Comparison of ENCODE assay signal across 22 mouse cellular contexts in genomic region chr5:16181041-16181440, GRCm38 (mm10).
DNase-seq lines count a peak whose midpoint lies in the region; TF ChIP-seq lines count a peak whose summit lies in the region.
"Had no signal": no experiment of that assay in that cellular context is flagged by ENCODE, and none has a peak within 500 bp of the region (broad histone marks: within the 10 kb centered on the region; RNA-seq: fewer than 3 reads in every experiment).

No protein-coding gene starts in this region.

- TF ChIP-seq POLR2A in kidney, adult 2 months (IDR thresholded peaks at IDR 0.05; ENCODE audit: low read depth, low read length): no peak

- H3K9me3 ChIP-seq in ES-E14 (ENCODE audit: control insufficient read depth, insufficient read depth, low read depth, low read length): no peaks in the 10 kb centered on the region
- H3K9me3 ChIP-seq: embryonic facial prominence, embryonic 15.5 days; forebrain, embryonic 10.5 days; heart, embryonic 15.5 days; hindbrain, embryonic 10.5 days; hindbrain, embryonic 15.5 days had no signal

- H3K27me3 ChIP-seq in kidney, adult 2 months (replicated peaks; ENCODE audit: control insufficient read depth, insufficient read depth, low read length): no peaks in the 10 kb centered on the region
- H3K27me3 ChIP-seq: embryonic facial prominence, embryonic 15.5 days; heart, embryonic 15.5 days; hindbrain, embryonic 15.5 days; Patski had no signal

- no peak overlapping the region for H3K9ac ChIP-seq in ES-E14 (ENCODE audit: insufficient read depth, low read depth, low read length, poor library complexity, severe bottlenecking)
- H3K9ac ChIP-seq: embryonic facial prominence, embryonic 15.5 days; heart, embryonic 15.5 days; hindbrain, embryonic 15.5 days had no signal

- no peaks in the 10 kb centered on the region for H3K36me3 ChIP-seq in ES-E14 (ENCODE audit: control insufficient read depth, insufficient read depth, low read length, poor library complexity, severe bottlenecking)
- no peaks in the 10 kb centered on the region for H3K36me3 ChIP-seq in kidney, adult 2 months (ENCODE audit: control insufficient read depth, insufficient read depth, low read length)
- H3K36me3 ChIP-seq: embryonic facial prominence, embryonic 15.5 days; forebrain, embryonic 10.5 days; heart, embryonic 15.5 days; hindbrain, embryonic 10.5 days; hindbrain, embryonic 15.5 days had no signal

- peak; percentile 80 for DNase-seq in heart, adult 11 months
- DNase-seq in heart, postnatal 10 days: no peak
- DNase-seq in ES-E14 (ENCODE audit: low read depth, low spot score): peak; percentile 15
- DNase-seq in adrenal gland, adult 2 months: peak; percentile 76
- DNase-seq in adrenal gland, postnatal 36 days: peak; percentile 39 to 42
- no peak for DNase-seq in kidney, adult 11 months
- DNase-seq in kidney, adult 2 months: no peak
- DNase-seq: B cell, adult 2 months; cerebellum, adult 11 months; cerebellum, adult 8-10 months; cerebellum, postnatal 14 days; embryo, embryonic 11 days; gastrocnemius, postnatal 10 days; heart, adult 2 months; kidney, adult 8-10 months had no signal

- WGBS in kidney, adult 2 months: 89% methylated on average over 7 of the region's 7 CpGs

- H3K27ac ChIP-seq in ES-E14 (ENCODE audit: insufficient read depth, low read depth, low read length, poor library complexity, severe bottlenecking): no peak overlapping the region
- H3K27ac ChIP-seq in kidney, adult 2 months (ENCODE audit: insufficient read depth, low read depth, low read length): no peak overlapping the region
- H3K27ac ChIP-seq: embryonic facial prominence, embryonic 15.5 days; forebrain, embryonic 10.5 days; heart, adult 2 months; heart, embryonic 15.5 days; hindbrain, embryonic 10.5 days; hindbrain, embryonic 15.5 days had no signal

- H3K4me1 ChIP-seq in ES-E14 (ENCODE audit: control insufficient read depth in 2 of 2, insufficient read depth in 2 of 2, low read length in 2 of 2, poor library complexity in 1 of 2): no peaks in the 10 kb centered on the region; a peak in 1 of 4 replicates
- H3K4me1 ChIP-seq in kidney, adult 2 months (ENCODE audit: control insufficient read depth, insufficient read depth, low read length): no peaks in the 10 kb centered on the region
- H3K4me1 ChIP-seq: embryonic facial prominence, embryonic 15.5 days; forebrain, embryonic 10.5 days; hindbrain, embryonic 10.5 days; hindbrain, embryonic 15.5 days had no signal

- intact Hi-C loops in heart, postnatal 10 days (cut with DNase I): no loop called here

- no peak for TF ChIP-seq CTCF in kidney, adult 2 months (conservative IDR thresholded peaks at IDR 0.05; ENCODE audit: insufficient read depth, insufficient read length, low read depth, low read length)

- in situ Hi-C loops in ES-E14 (cut with MboI; ENCODE audit: low sequenced_read_pairs in 2 of 2, unreplicated experiment in 2 of 2): no loop called here

- H3K4me3 ChIP-seq in ES-E14 (ENCODE audit: insufficient read depth in 1 of 2, low read depth in 1 of 2, low read length in 2 of 2, poor library complexity in 1 of 2, severe bottlenecking in 1 of 2): no peak overlapping the region
- no peak overlapping the region for H3K4me3 ChIP-seq in kidney, adult 2 months (ENCODE audit: insufficient read depth, low read depth, low read length)
- H3K4me3 ChIP-seq: embryonic facial prominence, embryonic 15.5 days; erythroblast, embryonic 14.5 days; forebrain, embryonic 10.5 days; heart, adult 2 months; heart, embryonic 15.5 days; hindbrain, embryonic 10.5 days; hindbrain, embryonic 15.5 days had no signal

TF ChIP-seq in ES-E14, 5 proteins besides CTCF, POLR2A, EP300 and RAD21:
- TF ChIP-seq ZC3H11A (IDR thresholded peaks at IDR 0.05; ENCODE audit: borderline replicate concordance, low read depth, low read length) (no peak), ZNF384 (IDR thresholded peaks at IDR 0.05; ENCODE audit: low read depth, low read length) (no peak), HCFC1 (IDR thresholded peaks at IDR 0.05; ENCODE audit: borderline replicate concordance, insufficient read depth, low read length) (no peak), CHD2 (IDR thresholded peaks at IDR 0.05; ENCODE audit: low read depth, low read length) (0 out of 2 replicates have a peak, but pooled peaks have one; percentile 4), MAFK (IDR thresholded peaks at IDR 0.05; ENCODE audit: insufficient read depth, low read depth, low read length) (no peak)

Comparison
In these comparisons a context has a peak if more than half of its experiments do, and no peak if none do; other contexts are left out.
1. DNase-seq: peak in heart, adult 11 months (single experiment), ES-E14 (single experiment), adrenal gland, adult 2 months (single experiment) and adrenal gland, postnatal 36 days (2 of 2); none in heart, postnatal 10 days (0 of 2), kidney, adult 11 months (single experiment) and kidney, adult 2 months (single experiment).